Mouse (Mus musculus): ENCODE measurements around the gene Kcnab2. TPM values are rescaled to one million over a fixed set of nuclear protein-coding genes. Genes with fewer than 3 reads are reported as not detected.

Kcnab2 gene
- 9.2 and 12.1 TPM in 2 replicates for polyA plus RNA-seq (2014; fragmentation: Nextera tagmentation; extraction: Ambion mirVana)

GRCm38 (mm10) chr4:152477466-152478223 is at the start of gene Kcnab2:
Kcnab2 (minus strand) TSS chr4:152477871.
- peak within 1 kb of the TSS; percentile 78 for H3K4me3 ChIP-seq (ENCODE audit: low read depth, low read length)
- peaks cover 9% of the 10 kb centered on the region; the same call in 1 of the 2 replicates for H3K27me3 ChIP-seq (replicated peaks; ENCODE audit: control insufficient read depth, insufficient read depth, low read length)
- 0 out of 2 replicates have a peak, but pooled peaks cover 2% of the 10 kb centered on the region for H3K9me3 ChIP-seq (ENCODE audit: control insufficient read depth, low read length)
- peak within 1 kb of the TSS; percentile 82 for H3K27ac ChIP-seq (replicated peaks; ENCODE audit: low read depth, low read length)
- WGBS: under 1% methylated on average over 49 of the region's 63 CpGs
- H3K4me1 ChIP-seq (ENCODE audit: control insufficient read depth, insufficient read depth, low read length): peaks cover 5% of the 10 kb centered on the region
- H3K36me3 ChIP-seq (ENCODE audit: control insufficient read depth, insufficient read depth, low read length): no peaks in the 10 kb centered on the region
- peak within 1 kb of the TSS; percentile 84 for H3K9ac ChIP-seq (ENCODE audit: low read depth, low read length)
- ATAC-seq (ENCODE audit: low read depth) (peak; percentile 98), DNase-seq (ENCODE audit: low spot score) (peak; percentile 100)
- H3K4me2 ChIP-seq (ENCODE audit: low read depth, low read length): peak within 1 kb of the TSS; percentile 80

GRCm38 (mm10) chr4:152520083-152520482 is 42.4 kb upstream of the Kcnab2 start:
- no peak overlapping the region for H3K9ac ChIP-seq (ENCODE audit: low read depth, low read length)
- H3K4me3 ChIP-seq (ENCODE audit: low read depth, low read length): no peak overlapping the region
- no peaks in the 10 kb centered on the region for H3K4me1 ChIP-seq (ENCODE audit: control insufficient read depth, insufficient read depth, low read length)
- H3K4me2 ChIP-seq (ENCODE audit: low read depth, low read length): no peak overlapping the region
- H3K27ac ChIP-seq (replicated peaks; ENCODE audit: low read depth, low read length): no peak overlapping the region
- H3K36me3 ChIP-seq (ENCODE audit: control insufficient read depth, insufficient read depth, low read length): no peaks in the 10 kb centered on the region
- no peaks in the 10 kb centered on the region for H3K9me3 ChIP-seq (ENCODE audit: control insufficient read depth, low read length)
- ATAC-seq (ENCODE audit: low read depth): 0 out of 2 replicates have a peak, but pooled peaks have one; percentile 26
- 27% methylated on average over 6 of the region's 6 CpGs for WGBS
- DNase-seq (ENCODE audit: low spot score): peak; percentile 56
- no peaks in the 10 kb centered on the region for H3K27me3 ChIP-seq (replicated peaks; ENCODE audit: control insufficient read depth, insufficient read depth, low read length)

GRCm38 (mm10) chr4:152519106-152519505 is 41.4 kb upstream of the Kcnab2 start:
- Histone ChIP-seq H3K36me3 (ENCODE audit: control insufficient read depth, insufficient read depth, low read length) (no peaks in the 10 kb centered on the region), H3K4me1 (ENCODE audit: control insufficient read depth, insufficient read depth, low read length) (no peaks in the 10 kb centered on the region), H3K4me3 (ENCODE audit: low read depth, low read length) (no peak overlapping the region), H3K4me2 (ENCODE audit: low read depth, low read length) (no peak overlapping the region), H3K9me3 (ENCODE audit: control insufficient read depth, low read length) (no peaks in the 10 kb centered on the region), H3K27me3 (replicated peaks; ENCODE audit: control insufficient read depth, insufficient read depth, low read length) (no peaks in the 10 kb centered on the region), H3K9ac (ENCODE audit: low read depth, low read length) (no peak overlapping the region), H3K27ac (replicated peaks; ENCODE audit: low read depth, low read length) (no peak overlapping the region)
- no peak for ATAC-seq (ENCODE audit: low read depth)
- 79% methylated on average over 9 of the region's 10 CpGs for WGBS
- DNase-seq (ENCODE audit: low spot score): no peak

GRCm38 (mm10) chr4:152514884-152515283 is 37.2 kb upstream of the Kcnab2 start:
- no peak overlapping the region for H3K4me2 ChIP-seq (ENCODE audit: low read depth, low read length)
- no peak for ATAC-seq (ENCODE audit: low read depth)
- DNase-seq (ENCODE audit: low spot score): no peak
- no peaks in the 10 kb centered on the region for H3K4me1 ChIP-seq (ENCODE audit: control insufficient read depth, insufficient read depth, low read length)
- H3K9me3 ChIP-seq (ENCODE audit: control insufficient read depth, low read length): no peaks in the 10 kb centered on the region
- no peak overlapping the region for H3K27ac ChIP-seq (replicated peaks; ENCODE audit: low read depth, low read length)
- no peak overlapping the region for H3K9ac ChIP-seq (ENCODE audit: low read depth, low read length)
- WGBS: 72% methylated on average over 7 of the region's 7 CpGs
- H3K4me3 ChIP-seq (ENCODE audit: low read depth, low read length): no peak overlapping the region
- H3K36me3 ChIP-seq (ENCODE audit: control insufficient read depth, insufficient read depth, low read length): no peaks in the 10 kb centered on the region
- no peaks in the 10 kb centered on the region for H3K27me3 ChIP-seq (replicated peaks; ENCODE audit: control insufficient read depth, insufficient read depth, low read length)

- no peaks in the 10 kb centered on the region for H3K27me3 ChIP-seq (replicated peaks; ENCODE audit: control insufficient read depth, insufficient read depth, low read length)
- no peaks in the 10 kb centered on the region for H3K4me1 ChIP-seq (ENCODE audit: control insufficient read depth, insufficient read depth, low read length)
- peak; percentile 69; the same call in 1 of the 2 replicates for ATAC-seq (ENCODE audit: low read depth)
- no peak overlapping the region for H3K4me2 ChIP-seq (ENCODE audit: low read depth, low read length)
- WGBS: 34% methylated on average over 18 of the region's 18 CpGs
- no peaks in the 10 kb centered on the region for H3K9me3 ChIP-seq (ENCODE audit: control insufficient read depth, low read length)
- no peak overlapping the region for H3K4me3 ChIP-seq (ENCODE audit: low read depth, low read length)
- no peak overlapping the region for H3K27ac ChIP-seq (replicated peaks; ENCODE audit: low read depth, low read length)
- H3K36me3 ChIP-seq (ENCODE audit: control insufficient read depth, insufficient read depth, low read length): no peaks in the 10 kb centered on the region
- no peak overlapping the region for H3K9ac ChIP-seq (ENCODE audit: low read depth, low read length)
- DNase-seq (ENCODE audit: low spot score): peak; percentile 67
Measured at GRCm38 (mm10) chr4:152512221-152512925, 34.7 kb upstream of the Kcnab2 start.

GRCm38 (mm10) chr4:152494360-152494879 is 16.7 kb upstream of the Kcnab2 start:
- ATAC-seq (ENCODE audit: low read depth) (no peak), DNase-seq (ENCODE audit: low spot score) (peak; percentile 3)
- H3K27ac ChIP-seq (replicated peaks; ENCODE audit: low read depth, low read length): no peak overlapping the region
- no peaks in the 10 kb centered on the region for H3K27me3 ChIP-seq (replicated peaks; ENCODE audit: control insufficient read depth, insufficient read depth, low read length)
- no peaks in the 10 kb centered on the region for H3K9me3 ChIP-seq (ENCODE audit: control insufficient read depth, low read length)
- WGBS: 36% methylated on average over 20 of the region's 20 CpGs
- peaks cover 7% of the 10 kb centered on the region; the same call in 1 of the 2 replicates for H3K36me3 ChIP-seq (ENCODE audit: control insufficient read depth, insufficient read depth, low read length)
- H3K4me3 ChIP-seq (ENCODE audit: low read depth, low read length): no peak overlapping the region
- no peaks in the 10 kb centered on the region for H3K4me1 ChIP-seq (ENCODE audit: control insufficient read depth, insufficient read depth, low read length)
- H3K9ac ChIP-seq (ENCODE audit: low read depth, low read length): no peak overlapping the region
- no peak overlapping the region for H3K4me2 ChIP-seq (ENCODE audit: low read depth, low read length)

GRCm38 (mm10) chr4:152491250-152491899 is 13.7 kb upstream of the Kcnab2 start:
- H3K4me1 ChIP-seq (ENCODE audit: control insufficient read depth, insufficient read depth, low read length): no peaks in the 10 kb centered on the region
- no peak overlapping the region for H3K4me2 ChIP-seq (ENCODE audit: low read depth, low read length)
- ATAC-seq (ENCODE audit: low read depth): no peak
- no peaks in the 10 kb centered on the region for H3K9me3 ChIP-seq (ENCODE audit: control insufficient read depth, low read length)
- DNase-seq (ENCODE audit: low spot score): peak; percentile 41
- no peak overlapping the region for H3K9ac ChIP-seq (ENCODE audit: low read depth, low read length)
- no peak overlapping the region for H3K27ac ChIP-seq (replicated peaks; ENCODE audit: low read depth, low read length)
- no peaks in the 10 kb centered on the region for H3K36me3 ChIP-seq (ENCODE audit: control insufficient read depth, insufficient read depth, low read length)
- WGBS: 48% methylated on average over 14 of the region's 15 CpGs
- no peak overlapping the region for H3K4me3 ChIP-seq (ENCODE audit: low read depth, low read length)
- H3K27me3 ChIP-seq (replicated peaks; ENCODE audit: control insufficient read depth, insufficient read depth, low read length): no peaks in the 10 kb centered on the region

- no peaks in the 10 kb centered on the region for H3K9me3 ChIP-seq (ENCODE audit: control insufficient read depth, low read length)
- H3K27ac ChIP-seq (replicated peaks; ENCODE audit: low read depth, low read length): no peak overlapping the region
- H3K36me3 ChIP-seq (ENCODE audit: control insufficient read depth, insufficient read depth, low read length): no peaks in the 10 kb centered on the region
- ATAC-seq (ENCODE audit: low read depth) (no peak), DNase-seq (ENCODE audit: low spot score) (no peak)
- H3K4me1 ChIP-seq (ENCODE audit: control insufficient read depth, insufficient read depth, low read length): no peaks in the 10 kb centered on the region
- H3K4me2 ChIP-seq (ENCODE audit: low read depth, low read length): no peak overlapping the region
- no peaks in the 10 kb centered on the region for H3K27me3 ChIP-seq (replicated peaks; ENCODE audit: control insufficient read depth, insufficient read depth, low read length)
- no peak overlapping the region for H3K9ac ChIP-seq (ENCODE audit: low read depth, low read length)
- H3K4me3 ChIP-seq (ENCODE audit: low read depth, low read length): no peak overlapping the region
- 89% methylated on average over 14 of the region's 14 CpGs for WGBS
Measured at GRCm38 (mm10) chr4:152490311-152490710, 12.6 kb upstream of the Kcnab2 start.
